In the genomic region with DNA sequence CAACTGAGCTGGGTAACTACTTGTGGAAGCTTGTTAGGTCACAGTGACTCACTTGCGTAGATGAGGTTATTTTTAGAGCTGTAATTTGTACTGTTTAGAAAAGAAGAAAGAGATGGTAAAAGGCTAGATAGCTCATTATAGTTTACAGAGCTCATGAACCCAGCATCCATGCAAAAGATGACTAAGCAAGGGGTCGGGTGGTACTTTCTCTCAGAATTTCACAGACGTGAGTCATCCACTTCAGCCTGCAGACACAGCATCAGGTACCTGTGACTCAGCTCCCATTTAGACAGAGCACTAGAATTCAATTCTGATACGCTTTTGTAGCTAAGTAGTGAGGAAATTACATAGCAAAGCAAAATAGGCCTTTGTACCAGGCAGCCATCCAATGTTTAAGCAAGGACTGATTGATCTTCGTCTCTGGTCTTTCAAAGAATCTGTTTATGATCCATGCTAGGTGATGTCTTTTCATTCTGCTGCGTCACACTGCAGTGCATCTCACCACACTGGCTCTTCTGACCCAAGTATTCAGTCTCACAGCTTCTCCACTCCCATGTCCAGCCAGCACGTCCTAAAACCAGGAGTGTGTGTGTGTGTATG, we compare ENCODE assay signal across 13 mouse cellular contexts.
A peak's percentile ranks its signal among the peaks of the same experiment; 100 is the strongest.
DNase-seq lines count a peak whose midpoint lies in the region; ATAC-seq lines count a peak whose summit lies in the region.
"Had no signal": no experiment of that assay in that cellular context is flagged by ENCODE, and none has a peak within 500 bp of the region (broad histone marks: within the 10 kb centered on the region; RNA-seq: fewer than 3 reads in every experiment).

No protein-coding gene starts in this region.

- H3K9ac ChIP-seq in intestine, embryonic 15.5 days, result no peak overlapping the region
- no peak overlapping the region for H3K9ac ChIP-seq in intestine, embryonic 16.5 days (ENCODE audit: low read depth, low read length)
- no peak overlapping the region for H3K9ac ChIP-seq in forebrain, embryonic 12.5 days
- H3K9ac ChIP-seq: limb, embryonic 12.5 days had no signal

- H3K9me3 ChIP-seq in intestine, embryonic 15.5 days, result no peaks in the 10 kb centered on the region
- H3K9me3 ChIP-seq in intestine, embryonic 16.5 days (ENCODE audit: control insufficient read depth, low read length), result no peaks in the 10 kb centered on the region
- no peaks in the 10 kb centered on the region for H3K9me3 ChIP-seq in forebrain, embryonic 12.5 days
- H3K9me3 ChIP-seq: limb, embryonic 12.5 days; megakaryocyte, embryonic 14.5 days had no signal

- ATAC-seq in intestine, embryonic 15.5 days, result 0 out of 2 replicates have a peak, but pooled peaks have one; percentile 37
- ATAC-seq in intestine, embryonic 16.5 days, result no peak
- ATAC-seq in forebrain, embryonic 12.5 days (ENCODE audit: low FRiP score), result no peak

- 0 out of 2 replicates have a peak, but pooled peaks cover 5% of the 10 kb centered on the region for H3K4me1 ChIP-seq in intestine, embryonic 15.5 days (replicated peaks)
- H3K4me1 ChIP-seq in intestine, embryonic 16.5 days (ENCODE audit: control insufficient read depth, insufficient read depth, low read length), result 0 out of 2 replicates have a peak, but pooled peaks cover 4% of the 10 kb centered on the region
- H3K4me1 ChIP-seq in forebrain, embryonic 12.5 days, result peaks cover 5% of the 10 kb centered on the region

- no peaks in the 10 kb centered on the region for H3K36me3 ChIP-seq in intestine, embryonic 15.5 days
- H3K36me3 ChIP-seq in intestine, embryonic 16.5 days (ENCODE audit: control insufficient read depth, insufficient read depth, low read length), result no peaks in the 10 kb centered on the region
- H3K36me3 ChIP-seq in forebrain, embryonic 12.5 days (replicated peaks), result no peaks in the 10 kb centered on the region
- H3K36me3 ChIP-seq: limb, embryonic 12.5 days had no signal

- H3K4me3 ChIP-seq in intestine, embryonic 15.5 days (replicated peaks), result no peak overlapping the region
- H3K4me3 ChIP-seq in intestine, embryonic 16.5 days (ENCODE audit: low read length), result no peak overlapping the region
- no peak overlapping the region for H3K4me3 ChIP-seq in forebrain, embryonic 12.5 days (replicated peaks)
- H3K4me3 ChIP-seq: limb, embryonic 12.5 days; megakaryocyte, embryonic 14.5 days had no signal

- intact Hi-C loops in left cerebral cortex, postnatal 25 days (cut with DNase I), result loop anchor here (2.0 to 10.0 kb wide), 2 partner anchors 99 to 441 kb away; a partner anchor contains a TSS

- DNase-seq in urinary bladder, postnatal 14 days (ENCODE audit: low spot score), result peak; percentile 38
- DNase-seq in urinary bladder, postnatal 10 days (ENCODE audit: low spot score), result no peak
- peak; percentile 33 to 79 for DNase-seq in left cerebral cortex, postnatal 25 days (ENCODE audit: low spot score in 2 of 2)
- DNase-seq in telencephalon, adult 2 months (ENCODE audit: low read depth, low spot score), result peak; percentile 72
- no peak for DNase-seq in adrenal gland, adult 18-20 months (ENCODE audit: low spot score in 2 of 2)
- DNase-seq: gastrocnemius, postnatal 10 days; kidney, adult 9 months; thymus, adult 2 months had no signal

- no peaks in the 10 kb centered on the region for H3K27me3 ChIP-seq in intestine, embryonic 15.5 days (replicated peaks)
- no peaks in the 10 kb centered on the region for H3K27me3 ChIP-seq in intestine, embryonic 16.5 days (replicated peaks; ENCODE audit: control insufficient read depth, insufficient read depth, low read length)
- H3K27me3 ChIP-seq in forebrain, embryonic 12.5 days, result no peaks in the 10 kb centered on the region
- H3K27me3 ChIP-seq: limb, embryonic 12.5 days; megakaryocyte, embryonic 14.5 days had no signal

- no peak overlapping the region for H3K27ac ChIP-seq in intestine, embryonic 15.5 days
- H3K27ac ChIP-seq in intestine, embryonic 16.5 days (ENCODE audit: low read length), result no peak overlapping the region
- H3K27ac ChIP-seq in forebrain, embryonic 12.5 days, result no peak overlapping the region
- H3K27ac ChIP-seq: limb, embryonic 12.5 days had no signal

- WGBS in intestine, embryonic 15.5 days, result 45% methylated on average over 7 of the region's 7 CpGs
- 47% methylated on average over 7 of the region's 7 CpGs for WGBS in intestine, embryonic 16.5 days
- 82% methylated on average over 7 of the region's 7 CpGs for WGBS in forebrain, embryonic 12.5 days

- no peak overlapping the region for H3K4me2 ChIP-seq in intestine, embryonic 15.5 days (replicated peaks)
- H3K4me2 ChIP-seq in intestine, embryonic 16.5 days (ENCODE audit: low read depth, low read length), result no peak overlapping the region
- no peak overlapping the region for H3K4me2 ChIP-seq in forebrain, embryonic 12.5 days
- H3K4me2 ChIP-seq: limb, embryonic 12.5 days had no signal

Comparison
In these comparisons a context has a peak if more than half of its experiments do, and no peak if none do; other contexts are left out.
1. DNase-seq: peak in urinary bladder, postnatal 14 days (single experiment), left cerebral cortex, postnatal 25 days (2 of 2) and telencephalon, adult 2 months (single experiment); none in urinary bladder, postnatal 10 days (single experiment) and adrenal gland, adult 18-20 months (0 of 2).